In the genomic region with DNA sequence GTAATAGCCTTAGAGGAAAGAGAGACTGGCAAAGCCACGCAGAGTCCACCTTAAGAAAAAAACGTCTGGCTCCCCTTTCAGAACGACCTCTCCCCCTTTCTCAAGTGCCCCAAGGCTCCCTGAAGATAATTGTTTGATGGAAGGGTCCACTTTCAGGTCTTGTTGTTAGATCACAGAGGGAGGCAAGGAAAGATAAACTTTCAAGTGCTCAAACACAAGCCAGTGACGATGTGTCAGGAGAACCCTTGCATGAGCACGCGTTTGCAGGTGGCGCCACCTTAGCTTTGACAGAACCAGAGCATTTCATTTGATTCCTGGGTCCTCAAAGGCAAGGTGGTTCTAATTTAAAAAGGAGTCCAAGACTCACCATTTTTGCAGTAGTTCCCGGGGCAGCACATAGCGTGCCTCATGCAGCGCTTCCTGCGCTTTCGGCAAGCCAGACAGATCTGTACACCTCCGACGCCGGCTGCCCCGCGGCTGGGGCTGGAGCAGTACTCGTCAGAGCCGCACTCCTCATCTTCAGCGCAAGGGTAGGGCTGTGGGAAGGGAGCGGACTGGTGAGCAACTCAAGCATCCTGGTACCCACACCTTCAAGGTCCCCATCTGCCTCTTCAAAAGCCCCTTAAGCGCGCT, we compare ENCODE assay signal across 9 mouse cellular contexts. TPM values are rescaled to one million over a fixed set of nuclear protein-coding genes. Genes with fewer than 3 reads are reported as not detected.
DNase-seq lines count a peak whose midpoint lies in the region; ATAC-seq and TF ChIP-seq lines count a peak whose summit lies in the region.
"Had no signal": no experiment of that assay in that cellular context is flagged by ENCODE, and none has a peak within 500 bp of the region (broad histone marks: within the 10 kb centered on the region; RNA-seq: fewer than 3 reads in every experiment).

No protein-coding gene starts in this region.

- ATAC-seq in lung, embryonic 14.5 days (ENCODE audit: insufficient read depth), result peak; percentile 79; the same call in 1 of the 2 replicates
- ATAC-seq in forebrain, embryonic 13.5 days, result peak; percentile 58
- ATAC-seq in stomach, embryonic 14.5 days (ENCODE audit: insufficient number of reproducible peaks, insufficient read depth, low FRiP score, low read depth), result peak; percentile 37; the same call in 1 of the 2 replicates
- ATAC-seq in megakaryocyte-erythroid progenitor cell, adult 5-6 weeks (replicated peaks; ENCODE audit: low FRiP score, low TSS enrichment, poor library complexity, severe bottlenecking), result no peak

- peaks cover 38% of the 10 kb centered on the region for H3K27me3 ChIP-seq in lung, embryonic 14.5 days (ENCODE audit: insufficient read depth, low read length)
- H3K27me3 ChIP-seq in forebrain, embryonic 13.5 days, result peaks cover 81% of the 10 kb centered on the region
- peaks cover 32% of the 10 kb centered on the region for H3K27me3 ChIP-seq in stomach, embryonic 14.5 days (ENCODE audit: control insufficient read depth, insufficient read depth, low read length)

- H3K36me3 ChIP-seq in lung, embryonic 14.5 days (ENCODE audit: insufficient read depth), result no peaks in the 10 kb centered on the region
- H3K36me3 ChIP-seq in forebrain, embryonic 13.5 days (ENCODE audit: poor library complexity, severe bottlenecking), result no peaks in the 10 kb centered on the region
- no peaks in the 10 kb centered on the region for H3K36me3 ChIP-seq in stomach, embryonic 14.5 days (ENCODE audit: control insufficient read depth, insufficient read depth, low read length)

- peak overlapping the region; percentile 67 for H3K4me2 ChIP-seq in lung, embryonic 14.5 days
- peak overlapping the region; percentile 68 for H3K4me2 ChIP-seq in forebrain, embryonic 13.5 days
- peak overlapping the region; percentile 48 for H3K4me2 ChIP-seq in stomach, embryonic 14.5 days (replicated peaks; ENCODE audit: low read depth, low read length)

- no peaks in the 10 kb centered on the region for H3K9me3 ChIP-seq in lung, embryonic 14.5 days (ENCODE audit: low read depth, low read length)
- no peaks in the 10 kb centered on the region for H3K9me3 ChIP-seq in forebrain, embryonic 13.5 days (replicated peaks)
- H3K9me3 ChIP-seq in stomach, embryonic 14.5 days (ENCODE audit: control insufficient read depth, low read depth, low read length), result no peaks in the 10 kb centered on the region

- no peak overlapping the region for H3K27ac ChIP-seq in lung, embryonic 14.5 days (ENCODE audit: low read depth)
- H3K27ac ChIP-seq in forebrain, embryonic 13.5 days, result no peak overlapping the region
- no peak overlapping the region for H3K27ac ChIP-seq in stomach, embryonic 14.5 days (ENCODE audit: low read length)

- no peak overlapping the region for H3K9ac ChIP-seq in lung, embryonic 14.5 days
- H3K9ac ChIP-seq in forebrain, embryonic 13.5 days, result 0 out of 2 replicates have a peak overlapping the region, but pooled peaks have one; percentile 51
- H3K9ac ChIP-seq in stomach, embryonic 14.5 days (replicated peaks; ENCODE audit: low read depth, low read length), result no peak overlapping the region

- DNase-seq in lung, embryonic 14.5 days, result peak; percentile 32
- DNase-seq in lung, postnatal 4 days, result no peak
- peak; percentile 6 for DNase-seq in liver
- no peak for DNase-seq in Muller cell, postnatal 12 days (ENCODE audit: inconsistent ontology term)
- no peak for DNase-seq in thymus, postnatal 14 days

- H3K4me3 ChIP-seq in lung, embryonic 14.5 days (ENCODE audit: low read depth, low read length), result peak overlapping the region; percentile 34
- peak overlapping the region; percentile 40 for H3K4me3 ChIP-seq in forebrain, embryonic 13.5 days
- H3K4me3 ChIP-seq in stomach, embryonic 14.5 days (ENCODE audit: low read depth, low read length), result peak overlapping the region; percentile 27

- H3K4me1 ChIP-seq in lung, embryonic 14.5 days (ENCODE audit: insufficient read depth), result peaks cover 10% of the 10 kb centered on the region; the same call in 1 of the 2 replicates
- peaks cover 27% of the 10 kb centered on the region for H3K4me1 ChIP-seq in forebrain, embryonic 13.5 days
- 0 out of 2 replicates have a peak, but pooled peaks cover 5% of the 10 kb centered on the region for H3K4me1 ChIP-seq in stomach, embryonic 14.5 days (ENCODE audit: control insufficient read depth, insufficient read depth, low read length)

- 0 out of 2 replicates have a peak, but pooled peaks have one; percentile 5 for TF ChIP-seq CTCF in lung, embryonic 14.5 days (IDR thresholded peaks at IDR 0.05; ENCODE audit: low read depth)

- 1% methylated on average over 23 of the region's 23 CpGs for WGBS in lung, embryonic 14.5 days
- WGBS in forebrain, embryonic 13.5 days, result 1% methylated on average over 23 of the region's 23 CpGs
- WGBS in stomach, embryonic 14.5 days, result 1% methylated on average over 23 of the region's 23 CpGs

RNA-seq across cellular contexts. Expression of gene Dkk1, which starts 0.9 kb away (rescaled TPM):
- 0.39 and 0.45 TPM in 2 replicates for polyA plus RNA-seq in lung, embryonic 14.5 days (2014; fragmentation: Nextera tagmentation; extraction: Ambion mirVana)
- 0.17 and 0.39 TPM in 2 replicates for polyA plus RNA-seq in forebrain, embryonic 13.5 days (2015; fragmentation: Nextera tagmentation; extraction: Ambion mirVana)
- polyA plus RNA-seq in stomach, embryonic 14.5 days (2014; fragmentation: Nextera tagmentation; extraction: Ambion mirVana), result 1.6 and 2.0 TPM in 2 replicates
- not detected in 2 replicates for total RNA-seq in megakaryocyte-erythroid progenitor cell, adult 5-6 weeks (2014; fragmentation: Nextera tagmentation)
- total RNA-seq in megakaryocyte-erythroid progenitor cell, adult 5-6 weeks (2017), result not detected in 2 replicates
- total RNA-seq: liver, adult 2 months had no signal
- polyA plus RNA-seq: liver, adult 2 months had no signal

Comparison
In these comparisons a context has a peak if more than half of its experiments do, and no peak if none do; other contexts are left out.
1. DNase-seq: peak in lung, embryonic 14.5 days (single experiment) and liver (single experiment); none in lung, postnatal 4 days (0 of 2), Muller cell, postnatal 12 days (single experiment) and thymus, postnatal 14 days (single experiment).
2. Peak in every context shown above with its lines, with median percentiles within 50 percentile points of each other: H3K4me2 ChIP-seq and H3K4me3 ChIP-seq.